28 mouse cellular contexts compared by ENCODE assay signal in the genomic region with DNA sequence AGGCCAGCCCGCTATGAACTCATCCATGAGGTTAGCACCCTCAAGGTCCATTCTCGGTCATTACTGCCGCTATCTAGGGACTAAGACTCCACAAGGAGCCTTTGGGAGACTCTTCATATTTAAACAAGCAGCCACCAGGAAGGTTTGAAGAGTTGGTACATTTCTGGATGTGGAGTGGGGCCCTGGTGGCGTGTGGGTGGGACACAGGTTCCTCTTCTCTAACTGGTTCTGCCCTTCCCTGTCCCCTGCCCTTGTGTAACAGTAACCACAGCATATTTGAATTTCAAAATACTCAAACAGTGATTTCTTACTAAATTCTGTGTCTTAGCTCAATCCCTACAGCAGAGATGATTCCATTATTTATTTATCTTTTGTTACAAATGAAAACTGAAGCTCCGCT. TPM values are rescaled to one million over a fixed set of nuclear protein-coding genes. Genes with fewer than 3 reads are reported as not detected.
DNase-seq lines count a peak whose midpoint lies in the region; ATAC-seq and TF ChIP-seq lines count a peak whose summit lies in the region.
"Had no signal": no experiment of that assay in that cellular context is flagged by ENCODE, and none has a peak within 500 bp of the region (broad histone marks: within the 10 kb centered on the region; RNA-seq: fewer than 3 reads in every experiment).

No protein-coding gene starts in this region.

- H3K4me3 ChIP-seq in liver, embryonic 15.5 days (replicated peaks): no peak overlapping the region
- H3K4me3 ChIP-seq in bone marrow, adult 2 months (replicated peaks; ENCODE audit: control insufficient read depth, low read depth, low read length): peak overlapping the region; percentile 49
- H3K4me3 ChIP-seq in kidney, embryonic 16.5 days (ENCODE audit: low read length): no peak overlapping the region
- H3K4me3 ChIP-seq: forebrain, embryonic 15.5 days; heart, embryonic 13.5 days; hindbrain, embryonic 10.5 days; limb, embryonic 10.5 days; limb, embryonic 15.5 days had no signal

- no peaks in the 10 kb centered on the region for H3K4me1 ChIP-seq in liver, embryonic 15.5 days (replicated peaks)
- H3K4me1 ChIP-seq in bone marrow, adult 2 months (ENCODE audit: control insufficient read depth, insufficient read depth, low read length): peaks cover 11% of the 10 kb centered on the region
- H3K4me1 ChIP-seq in kidney, embryonic 16.5 days (ENCODE audit: insufficient read depth, low read length): no peaks in the 10 kb centered on the region
- H3K4me1 ChIP-seq: forebrain, embryonic 15.5 days; heart, embryonic 13.5 days; hindbrain, embryonic 10.5 days; limb, embryonic 10.5 days; limb, embryonic 15.5 days had no signal

- peak overlapping the region; percentile 20; the same call in 1 of the 2 replicates for H3K4me2 ChIP-seq in liver, embryonic 15.5 days
- no peak overlapping the region for H3K4me2 ChIP-seq in kidney, embryonic 16.5 days (replicated peaks; ENCODE audit: low read depth, low read length)
- H3K4me2 ChIP-seq: forebrain, embryonic 15.5 days; heart, embryonic 13.5 days; limb, embryonic 15.5 days had no signal

- H3K9me3 ChIP-seq in liver, embryonic 15.5 days (replicated peaks): no peaks in the 10 kb centered on the region
- H3K9me3 ChIP-seq in kidney, embryonic 16.5 days (ENCODE audit: low read length): no peaks in the 10 kb centered on the region
- H3K9me3 ChIP-seq: forebrain, embryonic 15.5 days; heart, embryonic 13.5 days; hindbrain, embryonic 10.5 days; limb, embryonic 10.5 days; limb, embryonic 15.5 days had no signal

- no peak for ATAC-seq in liver, embryonic 15.5 days (ENCODE audit: insufficient read depth)
- peak; percentile 73 for ATAC-seq in granulocyte monocyte progenitor cell, adult 5-6 weeks (replicated peaks; ENCODE audit: poor library complexity, severe bottlenecking)
- peak; percentile 73 for ATAC-seq in megakaryocyte progenitor cell, adult 5-6 weeks (replicated peaks; ENCODE audit: poor library complexity)
- no peak for ATAC-seq in CD4-positive, CD25-positive, alpha-beta regulatory T cell, adult 4 months
- no peak for ATAC-seq in kidney, embryonic 16.5 days (ENCODE audit: low FRiP score, low TSS enrichment)
- ATAC-seq: forebrain, embryonic 15.5 days; hindbrain, embryonic 16.5 days; Patski had no signal

- DNase-seq in liver (no peak), adipocyte (ENCODE audit: low spot score) (no peak)
- DNase-seq: adrenal gland, postnatal 25 days; cerebellum, adult 8-10 months; cerebellum, postnatal 25 days; gastrocnemius, postnatal 25 days; heart, postnatal 10 days; kidney, adult 2 months; kidney, postnatal 4 days; lung, postnatal 10 days; midbrain, embryonic 14.5 days; right cerebral cortex, postnatal 25 days; spleen, adult 18-20 months had no signal

- H3K36me3 ChIP-seq in liver, embryonic 15.5 days (replicated peaks): no peaks in the 10 kb centered on the region
- no peaks in the 10 kb centered on the region for H3K36me3 ChIP-seq in kidney, embryonic 16.5 days (ENCODE audit: insufficient read depth, low read length)
- H3K36me3 ChIP-seq: forebrain, embryonic 15.5 days; heart, embryonic 13.5 days; hindbrain, embryonic 10.5 days; limb, embryonic 10.5 days; limb, embryonic 15.5 days had no signal

- H3K27ac ChIP-seq in liver, embryonic 15.5 days (replicated peaks): peak overlapping the region; percentile 19; the same call in 1 of the 2 replicates
- H3K27ac ChIP-seq in bone marrow, adult 2 months (ENCODE audit: control insufficient read depth, insufficient read depth, low read depth, low read length, poor library complexity): peak overlapping the region; percentile 83
- no peak overlapping the region for H3K27ac ChIP-seq in kidney, embryonic 16.5 days (ENCODE audit: low read length)
- H3K27ac ChIP-seq: forebrain, embryonic 15.5 days; heart, embryonic 13.5 days; hindbrain, embryonic 10.5 days; kidney, postnatal 0 days; limb, embryonic 10.5 days; limb, embryonic 15.5 days had no signal

- no peak for TF ChIP-seq POLR2A in bone marrow, adult 2 months (IDR thresholded peaks at IDR 0.05; ENCODE audit: borderline replicate concordance, control insufficient read depth, low read depth, low read length)

- WGBS in liver, embryonic 15.5 days (ENCODE audit: insufficient replicate concordance): 57% methylated on average over 5 of the region's 5 CpGs
- 35% methylated on average over 5 of the region's 5 CpGs for WGBS in bone marrow, adult 2 months
- WGBS in kidney, embryonic 16.5 days: 90% methylated on average over 5 of the region's 5 CpGs

- H3K27me3 ChIP-seq in liver, embryonic 15.5 days: no peaks in the 10 kb centered on the region
- H3K27me3 ChIP-seq in kidney, embryonic 16.5 days (ENCODE audit: insufficient read depth, low read length): no peaks in the 10 kb centered on the region
- H3K27me3 ChIP-seq: forebrain, embryonic 15.5 days; limb, embryonic 15.5 days had no signal

- no peak for TF ChIP-seq CTCF in bone marrow, adult 2 months (IDR thresholded peaks at IDR 0.05; ENCODE audit: control insufficient read depth, insufficient read depth, low read length)

- no peak overlapping the region for H3K9ac ChIP-seq in liver, embryonic 15.5 days
- H3K9ac ChIP-seq in kidney, embryonic 16.5 days (replicated peaks; ENCODE audit: low read length): no peak overlapping the region
- H3K9ac ChIP-seq: forebrain, embryonic 15.5 days; heart, embryonic 13.5 days; limb, embryonic 15.5 days had no signal

RNA-seq across cellular contexts. Expression of gene Tifab, which starts 5.0 kb away (rescaled TPM):
- 8.3 and 8.9 TPM in 2 replicates for polyA plus RNA-seq in liver, embryonic 15.5 days (2015; fragmentation: Nextera tagmentation; extraction: Ambion mirVana)
- 22.4 and 70.7 TPM in 2 replicates for polyA plus RNA-seq in bone marrow, adult 2 months (2011; ENCODE audit: insufficient read depth, insufficient read length, low replicate concordance, missing spikeins)
- total RNA-seq in granulocyte monocyte progenitor cell, adult 5-6 weeks (2014; fragmentation: Nextera tagmentation): 148 and 174 TPM in 2 replicates
- 115 and 120 TPM in 2 replicates for total RNA-seq in granulocyte monocyte progenitor cell, adult 5-6 weeks (2017)
- 81.5 and 82.6 TPM in 2 replicates for total RNA-seq in megakaryocyte progenitor cell, adult 5-6 weeks (2015)
- 99.3 and 113 TPM in 2 replicates for total RNA-seq in megakaryocyte progenitor cell, adult 5-6 weeks (2017)
- under 1 TPM in 1 of 2 experiments, not detected in 1; 0.22 TPM for polyA plus RNA-seq in CD4-positive, CD25-positive, alpha-beta regulatory T cell, adult 4 months (2017; shearing (Covaris generic))
- 1.5 and 2.4 TPM in 2 replicates for polyA plus RNA-seq in kidney, embryonic 16.5 days (2015; fragmentation: Nextera tagmentation; extraction: Ambion mirVana)
- total RNA-seq: MEL had no signal
- polyA plus RNA-seq: Patski had no signal

RNA-seq across cellular contexts. Expression of gene H2afy, which starts 47.5 kb away (rescaled TPM):
- polyA plus RNA-seq in liver, embryonic 15.5 days (2015; fragmentation: Nextera tagmentation; extraction: Ambion mirVana): 83.7 and 87.4 TPM in 2 replicates
- 99.1 and 137 TPM in 2 replicates for polyA plus RNA-seq in bone marrow, adult 2 months (2011; ENCODE audit: insufficient read depth, insufficient read length, low replicate concordance, missing spikeins)
- 930 and 1,115 TPM in 2 replicates for total RNA-seq in granulocyte monocyte progenitor cell, adult 5-6 weeks (2014; fragmentation: Nextera tagmentation)
- 1,419 and 1,485 TPM in 2 replicates for total RNA-seq in granulocyte monocyte progenitor cell, adult 5-6 weeks (2017)
- 720 and 754 TPM in 2 replicates for total RNA-seq in megakaryocyte progenitor cell, adult 5-6 weeks (2015)
- 1,515 and 1,537 TPM in 2 replicates for total RNA-seq in megakaryocyte progenitor cell, adult 5-6 weeks (2017)
- 100 to 1,000 TPM; 106 to 135 TPM for polyA plus RNA-seq in CD4-positive, CD25-positive, alpha-beta regulatory T cell, adult 4 months (2017; shearing (Covaris generic))
- 367 and 386 TPM in 2 replicates for polyA plus RNA-seq in kidney, embryonic 16.5 days (2015; fragmentation: Nextera tagmentation; extraction: Ambion mirVana)

Comparison
In these comparisons a context has a peak if more than half of its experiments do, and no peak if none do; other contexts are left out.
1. ATAC-seq: peak in granulocyte monocyte progenitor cell, adult 5-6 weeks (single experiment) and megakaryocyte progenitor cell, adult 5-6 weeks (single experiment); none in liver, embryonic 15.5 days (single experiment), CD4-positive, CD25-positive, alpha-beta regulatory T cell, adult 4 months (single experiment) and kidney, embryonic 16.5 days (single experiment).